In the genomic region with DNA sequence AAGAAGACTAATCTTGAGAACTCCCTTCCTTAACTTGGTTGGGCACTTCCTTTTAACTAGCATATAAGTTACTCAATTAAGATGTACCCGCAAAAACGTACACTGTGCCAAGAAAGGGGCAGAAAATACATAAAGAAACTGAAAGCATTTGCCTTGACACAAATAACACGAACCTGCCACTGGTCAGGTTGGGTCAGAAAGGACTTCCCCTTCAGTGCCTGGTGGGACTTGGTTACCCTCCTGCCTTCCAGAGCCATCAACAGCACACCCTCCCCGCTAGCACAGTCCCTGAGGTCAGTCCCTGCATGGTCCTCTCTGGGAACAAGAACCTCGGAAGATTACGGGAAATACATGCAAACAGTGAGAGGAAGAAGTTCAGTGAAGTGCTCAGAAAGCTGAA, we compare ENCODE assay signal across 22 mouse cellular contexts. TPM values are rescaled to one million over a fixed set of nuclear protein-coding genes. Genes with fewer than 3 reads are reported as not detected.
A peak's percentile ranks its signal among the peaks of the same experiment; 100 is the strongest.
DNase-seq lines count a peak whose midpoint lies in the region; ATAC-seq and TF ChIP-seq lines count a peak whose summit lies in the region.
"Had no signal": no experiment of that assay in that cellular context is flagged by ENCODE, and none has a peak within 500 bp of the region (broad histone marks: within the 10 kb centered on the region; RNA-seq: fewer than 3 reads in every experiment).

No protein-coding gene starts in this region.

- no peak for DNase-seq in lung, adult 2 months
- DNase-seq in lung, postnatal 0 days (ENCODE audit: low spot score) = no peak
- DNase-seq in T-cell, adult 2 months (ENCODE audit: low spot score) = peak; percentile 14
- no peak for DNase-seq in layer of hippocampus, adult 9-11 months
- no peak for DNase-seq in kidney, adult 11 months
- DNase-seq in gastrocnemius, postnatal 4 days (ENCODE audit: low spot score in 2 of 2) = no peak
- DNase-seq: adrenal gland, postnatal 14 days; cerebellum, postnatal 36 days; gastrocnemius, postnatal 36 days; heart, postnatal 36 days; lung, postnatal 36 days; retina, postnatal 1 day had no signal

- no peak overlapping the region for H3K27ac ChIP-seq in lung, postnatal 0 days (ENCODE audit: low read length)
- H3K27ac ChIP-seq in macrophage = no peak overlapping the region
- H3K27ac ChIP-seq: intestine, embryonic 15.5 days; kidney, postnatal 0 days; layer of hippocampus, adult 2 months; left cerebral cortex, adult 2 months; limb, embryonic 12.5 days; liver, embryonic 15.5 days; neural tube, embryonic 15.5 days had no signal

- TF ChIP-seq EP300 in lung, postnatal 0 days (IDR thresholded peaks at IDR 0.05) = no peak

- no peak for TF ChIP-seq CTCF in lung, adult 2 months (IDR thresholded peaks at IDR 0.05; ENCODE audit: insufficient read depth, low read length)
- no peak for TF ChIP-seq CTCF in lung, postnatal 0 days (IDR thresholded peaks at IDR 0.05)

- H3K4me3 ChIP-seq in lung, adult 2 months (replicated peaks; ENCODE audit: extremely low read depth, low read depth, low read length) = peak overlapping the region; percentile 51
- no peak overlapping the region for H3K4me3 ChIP-seq in lung, postnatal 0 days (ENCODE audit: low read depth, low read length)
- H3K4me3 ChIP-seq in macrophage (ENCODE audit: inconsistent target) = peak overlapping the region; percentile 23
- H3K4me3 ChIP-seq: heart, embryonic 12.5 days; intestine, embryonic 15.5 days; layer of hippocampus, adult 2 months; left cerebral cortex, adult 2 months; limb, embryonic 12.5 days; liver, embryonic 15.5 days; neural tube, embryonic 15.5 days had no signal

- no peak for ATAC-seq in lung, postnatal 0 days
- ATAC-seq in neutrophil, adult 5-6 weeks (ENCODE audit: extremely low read depth, insufficient number of reproducible peaks, low FRiP score, poor library complexity, severe bottlenecking) = peak; percentile 65
- ATAC-seq: intestine, embryonic 15.5 days had no signal

- no peaks in the 10 kb centered on the region for H3K36me3 ChIP-seq in lung, postnatal 0 days (ENCODE audit: insufficient read depth, low read length)
- no peaks in the 10 kb centered on the region for H3K36me3 ChIP-seq in macrophage (ENCODE audit: inconsistent target)
- H3K36me3 ChIP-seq: heart, embryonic 12.5 days; intestine, embryonic 15.5 days; limb, embryonic 12.5 days; liver, embryonic 15.5 days; neural tube, embryonic 15.5 days had no signal

- H3K4me1 ChIP-seq in lung, adult 2 months (ENCODE audit: control insufficient read depth, insufficient read depth, low read length) = no peaks in the 10 kb centered on the region
- H3K4me1 ChIP-seq in lung, postnatal 0 days (ENCODE audit: insufficient read depth, low read depth, low read length) = no peaks in the 10 kb centered on the region
- H3K4me1 ChIP-seq: heart, embryonic 12.5 days; intestine, embryonic 15.5 days; limb, embryonic 12.5 days; liver, embryonic 15.5 days; neural tube, embryonic 15.5 days had no signal

- no peaks in the 10 kb centered on the region for H3K9me3 ChIP-seq in lung, postnatal 0 days (ENCODE audit: low read length)
- H3K9me3 ChIP-seq: heart, embryonic 12.5 days; intestine, embryonic 15.5 days; limb, embryonic 12.5 days; liver, embryonic 15.5 days; neural tube, embryonic 15.5 days had no signal

- TF ChIP-seq POLR2A in lung, adult 2 months (IDR thresholded peaks at IDR 0.05; ENCODE audit: borderline replicate concordance, extremely low read depth, low read depth, low read length) = no peak

- WGBS in lung, adult 2 months = 46% methylated on average over 6 of the region's 6 CpGs
- 49% methylated on average over 6 of the region's 6 CpGs for WGBS in lung, postnatal 0 days
- WGBS in macrophage (ENCODE audit: missing documents) = 4% methylated on average over 6 of the region's 6 CpGs

- H3K27me3 ChIP-seq in lung, postnatal 0 days (replicated peaks; ENCODE audit: insufficient read depth, low read length) = no peaks in the 10 kb centered on the region
- H3K27me3 ChIP-seq: heart, embryonic 12.5 days; intestine, embryonic 15.5 days; limb, embryonic 12.5 days; liver, embryonic 15.5 days; neural tube, embryonic 15.5 days had no signal

- H3K79me2 ChIP-seq in macrophage (ENCODE audit: inconsistent target) = no peaks in the 10 kb centered on the region

- H3K4me2 ChIP-seq in lung, postnatal 0 days (replicated peaks; ENCODE audit: low read depth, low read length) = no peak overlapping the region
- H3K4me2 ChIP-seq: heart, embryonic 12.5 days; intestine, embryonic 15.5 days; limb, embryonic 12.5 days; liver, embryonic 15.5 days; neural tube, embryonic 15.5 days had no signal

- no peak overlapping the region for H3K9ac ChIP-seq in lung, postnatal 0 days (replicated peaks; ENCODE audit: low read depth)
- H3K9ac ChIP-seq: heart, embryonic 12.5 days; intestine, embryonic 15.5 days; limb, embryonic 12.5 days; liver, embryonic 15.5 days; neural tube, embryonic 15.5 days had no signal

RNA-seq across cellular contexts. Expression of a gene that starts 34.0 kb away (rescaled TPM):
- 5.9 and 8.4 TPM in 2 replicates for polyA plus RNA-seq in lung, adult 2 months (2012; rRNA removed)
- polyA plus RNA-seq in lung, postnatal 0 days (2015; fragmentation: Nextera tagmentation; extraction: Ambion mirVana) = 137 and 148 TPM in 2 replicates
- total RNA-seq in macrophage (2018; cell fraction: chromatin; rRNA removed) = 100 to 1,000 TPM in 4 of 26 experiments, 10 to 100 TPM in 22; 10.5 to 239 (median 57.1) TPM
- total RNA-seq in macrophage (2018; cell fraction: cytosol; rRNA removed) = 100 to 1,000 TPM; 116 to 314 (median 173) TPM
- total RNA-seq in macrophage (2018; cell fraction: nucleus; rRNA removed) = 100 to 1,000 TPM in 14 of 26 experiments, 10 to 100 TPM in 12; 38.8 to 283 (median 110) TPM
- 133 to 163 TPM (median 154 TPM) in 3 replicates for polyA plus RNA-seq in macrophage (2018)
- 87.3 and 118 TPM in 2 replicates for total RNA-seq in neutrophil, adult 5-6 weeks (2017)
- total RNA-seq in gastrocnemius, postnatal 4 days (2021) = 10 to 100 TPM; 41.6 to 47.7 TPM

RNA-seq across cellular contexts. Expression of a gene that starts 41.3 kb away (rescaled TPM):
- 23.1 and 30.9 TPM in 2 replicates for polyA plus RNA-seq in lung, adult 2 months (2012; rRNA removed)
- 8.2 TPM in 2 replicates for polyA plus RNA-seq in lung, postnatal 0 days (2015; fragmentation: Nextera tagmentation; extraction: Ambion mirVana)
- total RNA-seq in macrophage (2018; cell fraction: chromatin; rRNA removed) = 100 to 1,000 TPM in 1 of 26 experiments, 10 to 100 TPM in 25; 23.3 to 124 (median 54.7) TPM
- 10 to 100 TPM; 10.9 to 22.8 (median 15.2) TPM for total RNA-seq in macrophage (2018; cell fraction: cytosol; rRNA removed)
- total RNA-seq in macrophage (2018; cell fraction: nucleus; rRNA removed) = 10 to 100 TPM; 25.9 to 88.3 (median 44.5) TPM
- 8.4 to 15.5 TPM (median 9.3 TPM) in 3 replicates for polyA plus RNA-seq in macrophage (2018)
- 139 and 161 TPM in 2 replicates for total RNA-seq in neutrophil, adult 5-6 weeks (2017)
- total RNA-seq in gastrocnemius, postnatal 4 days (2021) = 10 to 100 TPM; 23.0 to 27.5 TPM

Comparison
In these comparisons a context has a peak if more than half of its experiments do, and no peak if none do; other contexts are left out.
1. RNA of a gene that starts 34.0 kb away (polyA plus RNA-seq): 133 to 163 TPM in macrophage and 137 to 148 TPM in lung, postnatal 0 days; 5.9 to 8.4 TPM in lung, adult 2 months; every median in the first group is over 10 times any median in the second.